Mouse (Mus musculus): ENCODE measurements around the gene Fgf11.

- TF ChIP-seq CTCF (IDR thresholded peaks at IDR 0.05; ENCODE audit: insufficient read depth, low read depth, low read length) (no peak), POLR2A (IDR thresholded peaks at IDR 0.05; ENCODE audit: insufficient read depth, low read depth, low read length) (peak; percentile 67)
These were observed 44.6 kb upstream of the Fgf11 start, which contains the start of gene Plscr3 for GRCm38 (mm10) chr11:69846198-69846680.
